In the genomic region with DNA sequence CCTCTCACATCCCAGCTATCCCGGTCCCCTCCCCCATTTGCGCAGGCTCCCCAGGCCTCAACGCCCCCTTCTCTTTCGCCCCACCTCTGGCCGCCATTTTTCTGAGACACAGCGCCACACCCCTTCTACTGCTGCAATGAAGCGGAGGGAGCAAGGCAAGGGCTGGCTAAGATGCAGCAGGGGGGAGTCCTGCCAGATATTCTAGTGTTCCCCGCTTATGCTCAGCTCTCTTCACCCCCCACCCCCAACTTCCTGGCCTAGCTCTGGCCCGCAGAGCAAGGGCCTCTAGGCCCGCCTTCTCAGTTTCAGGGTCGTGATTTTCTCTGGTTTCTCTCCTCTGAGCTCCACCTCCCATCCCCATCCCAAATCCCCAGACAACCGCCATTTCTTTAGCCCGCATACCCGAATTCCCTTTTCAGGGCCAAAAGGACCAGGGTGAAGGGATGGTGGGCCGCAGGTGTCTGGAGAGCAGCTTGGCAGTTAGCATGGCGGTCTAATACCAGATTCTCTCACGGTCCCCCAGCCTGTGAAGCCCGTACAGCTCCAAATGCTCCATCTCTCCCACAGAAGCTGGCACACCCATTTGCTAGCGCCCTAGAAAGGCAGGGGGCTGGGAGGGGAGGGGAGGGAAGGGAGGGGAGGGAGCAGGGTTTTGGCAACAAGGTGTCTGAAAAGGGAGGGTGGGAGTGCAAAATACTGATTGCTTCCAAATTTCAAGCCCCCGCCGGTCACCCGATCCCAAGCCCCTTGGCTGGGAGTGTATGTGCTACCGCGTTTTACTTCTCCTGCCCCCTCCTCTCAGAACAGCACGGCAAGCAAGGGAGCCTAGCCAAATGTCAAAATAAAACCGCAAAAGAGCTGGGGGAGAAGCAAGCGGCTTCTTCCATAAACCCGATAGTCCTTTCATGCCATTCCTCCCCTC, we compare ENCODE assay signal across 7 mouse cellular contexts. TPM values are rescaled to one million over a fixed set of nuclear protein-coding genes. Genes with fewer than 3 reads are reported as not detected.
DNase-seq lines count a peak whose midpoint lies in the region; ATAC-seq and TF ChIP-seq lines count a peak whose summit lies in the region.

No protein-coding gene starts in this region.

- H3K9ac ChIP-seq in MEL (ENCODE audit: control insufficient read depth, low read depth, low read length, poor library complexity, severe bottlenecking): peak overlapping the region; percentile 47
- H3K9ac ChIP-seq in forebrain, embryonic 12.5 days: peak overlapping the region; percentile 66
- H3K9ac ChIP-seq in hindbrain, embryonic 11.5 days (ENCODE audit: low read depth, low read length): peak overlapping the region; percentile 75

- H3K4me1 ChIP-seq in MEL (ENCODE audit: control insufficient read depth in 1 of 2, insufficient read depth in 2 of 2, low read length in 2 of 2): peaks cover 0 to 12% of the 10 kb centered on the region in 2 experiments; a peak in 2 of 4 replicates
- H3K4me1 ChIP-seq in bone marrow, adult 2 months (ENCODE audit: control insufficient read depth, insufficient read depth, low read length): no peaks in the 10 kb centered on the region
- 0 out of 2 replicates have a peak, but pooled peaks cover 6% of the 10 kb centered on the region for H3K4me1 ChIP-seq in forebrain, embryonic 12.5 days
- no peaks in the 10 kb centered on the region for H3K4me1 ChIP-seq in hindbrain, embryonic 11.5 days (replicated peaks; ENCODE audit: control insufficient read depth, insufficient read depth, low read length)

- no peak for TF ChIP-seq EP300 in MEL (IDR thresholded peaks at IDR 0.05; ENCODE audit: low read depth in 1 of 2, low read length in 2 of 2)

- no peak for DNase-seq in MEL (ENCODE audit: low read depth, low spot score)
- DNase-seq in hindbrain, embryonic 11.5 days (ENCODE audit: low spot score): peak; percentile 50
- DNase-seq in left cerebral cortex, adult 2 months (ENCODE audit: extremely low spot score in 1 of 2, low spot score in 2 of 2): peak; percentile 26 to 43
- DNase-seq in right cerebral cortex, postnatal 4 days: peak; percentile 58

- peak overlapping the region; percentile 54 for H3K4me2 ChIP-seq in forebrain, embryonic 12.5 days
- H3K4me2 ChIP-seq in hindbrain, embryonic 11.5 days (replicated peaks; ENCODE audit: low read depth, low read length): peak overlapping the region; percentile 44

- no peak overlapping the region for H3K27ac ChIP-seq in MEL (ENCODE audit: control insufficient read depth, low read depth, low read length)
- no peak overlapping the region for H3K27ac ChIP-seq in bone marrow, adult 2 months (ENCODE audit: control insufficient read depth, insufficient read depth, low read depth, low read length, poor library complexity)
- peak overlapping the region; percentile 83 for H3K27ac ChIP-seq in forebrain, embryonic 12.5 days
- H3K27ac ChIP-seq in hindbrain, embryonic 11.5 days (ENCODE audit: low read depth, low read length): peak overlapping the region; percentile 67
- peak overlapping the region; percentile 77 for H3K27ac ChIP-seq in left cerebral cortex, adult 2 months

- TF ChIP-seq POLR2A in MEL (IDR thresholded peaks at IDR 0.05; ENCODE audit: control insufficient read depth in 1 of 2, insufficient read depth in 1 of 2, low read depth in 1 of 2, low read length in 2 of 2, poor library complexity in 1 of 2): no peak
- no peak for TF ChIP-seq POLR2A in bone marrow, adult 2 months (IDR thresholded peaks at IDR 0.05; ENCODE audit: borderline replicate concordance, control insufficient read depth, low read depth, low read length)

- H3K79me2 ChIP-seq in MEL (ENCODE audit: control insufficient read depth, insufficient read depth, low read length, poor library complexity): no peaks in the 10 kb centered on the region

- peaks cover 1 to 7% of the 10 kb centered on the region in 2 experiments; a peak in 3 of 4 replicates for H3K27me3 ChIP-seq in MEL (ENCODE audit: control insufficient read depth in 1 of 2, insufficient read depth in 2 of 2, low read length in 2 of 2)
- H3K27me3 ChIP-seq in forebrain, embryonic 12.5 days: peaks cover 47% of the 10 kb centered on the region
- peaks cover 6% of the 10 kb centered on the region; the same call in 1 of the 2 replicates for H3K27me3 ChIP-seq in hindbrain, embryonic 11.5 days (ENCODE audit: control insufficient read depth, insufficient read depth, low read length)

- peaks cover 0 to 4% of the 10 kb centered on the region in 2 experiments; a peak in 1 of 4 replicates for H3K36me3 ChIP-seq in MEL (ENCODE audit: control insufficient read depth in 1 of 2, insufficient read depth in 2 of 2, low read length in 2 of 2)
- peaks cover 20% of the 10 kb centered on the region for H3K36me3 ChIP-seq in forebrain, embryonic 12.5 days (replicated peaks)
- H3K36me3 ChIP-seq in hindbrain, embryonic 11.5 days (ENCODE audit: control insufficient read depth, insufficient read depth, low read length): no peaks in the 10 kb centered on the region

- intact Hi-C loops in left cerebral cortex, adult 2 months (cut with DNase I): loop anchor here (5.0 kb wide), 2 partner anchors 56 to 196 kb away; a partner anchor contains a TSS

- H3K4me3 ChIP-seq in MEL (ENCODE audit: control insufficient read depth in 1 of 2, insufficient read depth in 1 of 2, low read depth in 2 of 2, low read length in 2 of 2): peak overlapping the region; percentile 78
- peak overlapping the region; percentile 55 for H3K4me3 ChIP-seq in bone marrow, adult 2 months (replicated peaks; ENCODE audit: control insufficient read depth, low read depth, low read length)
- peak overlapping the region; percentile 60 for H3K4me3 ChIP-seq in forebrain, embryonic 12.5 days (replicated peaks)
- H3K4me3 ChIP-seq in hindbrain, embryonic 11.5 days (ENCODE audit: low read depth, low read length): peak overlapping the region; percentile 51
- peak overlapping the region; percentile 57 for H3K4me3 ChIP-seq in left cerebral cortex, adult 2 months

- no peak for TF ChIP-seq CTCF in MEL (IDR thresholded peaks at IDR 0.05 in 2 of 3, conservative IDR thresholded peaks at IDR 0.05 in 1 of 3; ENCODE audit: control insufficient read depth in 1 of 3, insufficient read depth in 1 of 3, low read depth in 2 of 3, low read length in 3 of 3, poor library complexity in 1 of 3, severe bottlenecking in 1 of 3)
- TF ChIP-seq CTCF in bone marrow, adult 2 months (IDR thresholded peaks at IDR 0.05; ENCODE audit: control insufficient read depth, insufficient read depth, low read length): no peak
- TF ChIP-seq CTCF in left cerebral cortex, adult 2 months (IDR thresholded peaks at IDR 0.05): no peak

- no peak for TF ChIP-seq RAD21 in MEL (IDR thresholded peaks at IDR 0.05; ENCODE audit: low read depth, low read length)

- 15% methylated on average over 28 of the region's 28 CpGs for WGBS in bone marrow, adult 2 months
- 15% methylated on average over 28 of the region's 28 CpGs for WGBS in forebrain, embryonic 12.5 days
- 9% methylated on average over 24 of the region's 28 CpGs for WGBS in hindbrain, embryonic 11.5 days

- no peaks in the 10 kb centered on the region for H3K9me3 ChIP-seq in MEL (replicated peaks; ENCODE audit: insufficient read depth, low read length)
- no peaks in the 10 kb centered on the region for H3K9me3 ChIP-seq in forebrain, embryonic 12.5 days
- H3K9me3 ChIP-seq in hindbrain, embryonic 11.5 days (ENCODE audit: control insufficient read depth, low read length): no peaks in the 10 kb centered on the region

- ATAC-seq in forebrain, embryonic 12.5 days (ENCODE audit: low FRiP score): peak; percentile 84
- ATAC-seq in hindbrain, embryonic 11.5 days (ENCODE audit: low FRiP score): peak; percentile 77
- ATAC-seq in megakaryocyte, adult 5-6 weeks (ENCODE audit: poor library complexity, severe bottlenecking): peak; percentile 49

TF ChIP-seq in MEL, 35 proteins besides CTCF, POLR2A, EP300 and RAD21:
- no peak for TF ChIP-seq ZMIZ1 (IDR thresholded peaks at IDR 0.05; ENCODE audit: low read depth, low read length)

RNA-seq across cellular contexts. Expression of a gene that starts 0.9 kb away (rescaled TPM):
- 10.2 and 11.8 TPM in 2 replicates for total RNA-seq in MEL (2012; rRNA removed)
- polyA plus RNA-seq in MEL (2012; ENCODE audit: insufficient read depth in 1 of 2, insufficient read length in 2 of 2, low read depth in 1 of 2, low replicate concordance in 2 of 2, missing spikeins in 1 of 2): 10 to 100 TPM in 1 of 2 experiments, not detected in 1; 13.0 TPM
- 3.1 and 6.5 TPM in 2 replicates for polyA plus RNA-seq in bone marrow, adult 2 months (2011; ENCODE audit: insufficient read depth, insufficient read length, low replicate concordance, missing spikeins)
- 72.8 and 77.5 TPM in 2 replicates for polyA plus RNA-seq in forebrain, embryonic 12.5 days (2016; fragmentation: Nextera tagmentation; extraction: Ambion mirVana)
- 79.5 and 83.1 TPM in 2 replicates for polyA plus RNA-seq in hindbrain, embryonic 11.5 days (2014; fragmentation: Nextera tagmentation; extraction: Ambion mirVana)
- total RNA-seq in left cerebral cortex, adult 2 months (2021): 10 to 100 TPM; 76.6 to 82.7 TPM
- 1.7 and 1.8 TPM in 2 replicates for total RNA-seq in megakaryocyte, adult 5-6 weeks (2015)
- 0.81 TPM in 2 replicates for total RNA-seq in megakaryocyte, adult 5-6 weeks (2017)

RNA-seq across cellular contexts. Expression of a gene that starts 51.7 kb away (rescaled TPM):
- total RNA-seq in MEL (2012; rRNA removed): 4.2 and 5.5 TPM in 2 replicates
- 1 to 10 TPM in 1 of 2 experiments, not detected in 1; 5.0 TPM for polyA plus RNA-seq in MEL (2012; ENCODE audit: insufficient read depth in 1 of 2, insufficient read length in 2 of 2, low read depth in 1 of 2, low replicate concordance in 2 of 2, missing spikeins in 1 of 2)
- polyA plus RNA-seq in bone marrow, adult 2 months (2011; ENCODE audit: insufficient read depth, insufficient read length, low replicate concordance, missing spikeins): 5.4 and 13.2 TPM in 2 replicates
- polyA plus RNA-seq in forebrain, embryonic 12.5 days (2016; fragmentation: Nextera tagmentation; extraction: Ambion mirVana): 72.7 and 72.9 TPM in 2 replicates
- polyA plus RNA-seq in hindbrain, embryonic 11.5 days (2014; fragmentation: Nextera tagmentation; extraction: Ambion mirVana): 62.5 and 66.1 TPM in 2 replicates
- total RNA-seq in left cerebral cortex, adult 2 months (2021): 10 to 100 TPM; 73.0 to 79.6 TPM
- 11.8 and 12.2 TPM in 2 replicates for total RNA-seq in megakaryocyte, adult 5-6 weeks (2015)
- total RNA-seq in megakaryocyte, adult 5-6 weeks (2017): 8.9 and 9.3 TPM in 2 replicates

RNA-seq across cellular contexts. Expression of a gene that starts 56.9 kb away (rescaled TPM):
- not detected in 2 replicates for total RNA-seq in MEL (2012; rRNA removed)
- polyA plus RNA-seq in MEL (2012; ENCODE audit: insufficient read depth in 1 of 2, insufficient read length in 2 of 2, low read depth in 1 of 2, low replicate concordance in 2 of 2, missing spikeins in 1 of 2): not detected
- 1.2 and 4.6 TPM in 2 replicates for polyA plus RNA-seq in bone marrow, adult 2 months (2011; ENCODE audit: insufficient read depth, insufficient read length, low replicate concordance, missing spikeins)
- 21.9 and 23.6 TPM in 2 replicates for polyA plus RNA-seq in forebrain, embryonic 12.5 days (2016; fragmentation: Nextera tagmentation; extraction: Ambion mirVana)
- 16.5 and 19.1 TPM in 2 replicates for polyA plus RNA-seq in hindbrain, embryonic 11.5 days (2014; fragmentation: Nextera tagmentation; extraction: Ambion mirVana)
- total RNA-seq in left cerebral cortex, adult 2 months (2021): 1 to 10 TPM; 5.2 to 5.5 TPM
- 0.54 and 0.64 TPM in 2 replicates for total RNA-seq in megakaryocyte, adult 5-6 weeks (2015)
- 0.66 and 3.0 TPM in 2 replicates for total RNA-seq in megakaryocyte, adult 5-6 weeks (2017)

Comparison
In these comparisons a context has a peak if more than half of its experiments do, and no peak if none do; other contexts are left out.
1. H3K27ac ChIP-seq: peak in forebrain, embryonic 12.5 days (single experiment), hindbrain, embryonic 11.5 days (single experiment) and left cerebral cortex, adult 2 months (single experiment); none in MEL (single experiment) and bone marrow, adult 2 months (single experiment).
2. Peak in every context shown above with its lines, with median percentiles within 50 percentile points of each other: H3K4me3 ChIP-seq, H3K9ac ChIP-seq and ATAC-seq.